Mouse (Mus musculus): Measurements from ENCODE around the gene Ctcf.
"Not testable (repeated sequence)": the region's sequence is repeated elsewhere in the genome, so short reads cannot be mapped to it uniquely, and the experiment has no call there.

Ctcf gene

GRCm38 (mm10) chr8:105636018-105636962 is at the start of gene Ctcf:
Gene Ctcf, plus strand, starts transcription at chr8:105636568.
- in situ Hi-C loops (cut with MboI; ENCODE audit: low sequenced_read_pairs): no loop called here

- in situ Hi-C loops (cut with MboI; ENCODE audit: low sequenced_read_pairs): no loop called here
These were observed 43.9 kb upstream of the Ctcf start for GRCm38 (mm10) chr8:105592431-105592830.

- in situ Hi-C loops (cut with MboI; ENCODE audit: low sequenced_read_pairs): no loop called here
These were observed 42.5 kb upstream of the Ctcf start for GRCm38 (mm10) chr8:105593859-105594258.

GRCm38 (mm10) chr8:105594451-105595242 is 41.7 kb upstream of the Ctcf start:
- in situ Hi-C loops (cut with MboI; ENCODE audit: low sequenced_read_pairs): no loop called here

- in situ Hi-C loops (cut with MboI; ENCODE audit: low sequenced_read_pairs): no loop called here
These were observed 39.9 kb upstream of the Ctcf start for GRCm38 (mm10) chr8:105596362-105597034.

GRCm38 (mm10) chr8:105598777-105599176 is 37.6 kb upstream of the Ctcf start:
- in situ Hi-C loops (cut with MboI; ENCODE audit: low sequenced_read_pairs): no loop called here

GRCm38 (mm10) chr8:105601301-105601700 is 35.1 kb upstream of the Ctcf start:
- in situ Hi-C loops (cut with MboI; ENCODE audit: low sequenced_read_pairs): no loop called here

- in situ Hi-C loops (cut with MboI; ENCODE audit: low sequenced_read_pairs): not testable (repeated sequence)
These were observed 33.8 kb upstream of the Ctcf start for GRCm38 (mm10) chr8:105602540-105602939.

- in situ Hi-C loops (cut with MboI; ENCODE audit: low sequenced_read_pairs): no loop called here
These were observed 31.5 kb upstream of the Ctcf start, which contains the start of gene Ripor1 for GRCm38 (mm10) chr8:105604804-105605381. Gene Ripor1, plus strand, starts transcription at chr8:105605255.

GRCm38 (mm10) chr8:105605491-105606188 is 30.7 kb upstream of the Ctcf start:
- in situ Hi-C loops (cut with MboI; ENCODE audit: low sequenced_read_pairs): no loop called here

GRCm38 (mm10) chr8:105606189-105607023 is 30.0 kb upstream of the Ctcf start:
- in situ Hi-C loops (cut with MboI; ENCODE audit: low sequenced_read_pairs): no loop called here

GRCm38 (mm10) chr8:105607062-105607461 is 29.3 kb upstream of the Ctcf start:
- in situ Hi-C loops (cut with MboI; ENCODE audit: low sequenced_read_pairs): no loop called here

- in situ Hi-C loops (cut with MboI; ENCODE audit: low sequenced_read_pairs): no loop called here
These were observed 28.7 kb upstream of the Ctcf start for GRCm38 (mm10) chr8:105607684-105608083.

GRCm38 (mm10) chr8:105609355-105609754 is 27.0 kb upstream of the Ctcf start:
- in situ Hi-C loops (cut with MboI; ENCODE audit: low sequenced_read_pairs): no loop called here

- in situ Hi-C loops (cut with MboI; ENCODE audit: low sequenced_read_pairs): no loop called here
These were observed 26.6 kb upstream of the Ctcf start for GRCm38 (mm10) chr8:105609771-105610170.

- in situ Hi-C loops (cut with MboI; ENCODE audit: low sequenced_read_pairs): no loop called here
These were observed 24.5 kb upstream of the Ctcf start for GRCm38 (mm10) chr8:105611836-105612235.

- in situ Hi-C loops (cut with MboI; ENCODE audit: low sequenced_read_pairs): no loop called here
These were observed 23.3 kb upstream of the Ctcf start for GRCm38 (mm10) chr8:105613037-105613436.

GRCm38 (mm10) chr8:105613830-105614511 is 22.4 kb upstream of the Ctcf start:
- in situ Hi-C loops (cut with MboI; ENCODE audit: low sequenced_read_pairs): no loop called here

GRCm38 (mm10) chr8:105615942-105616341 is 20.4 kb upstream of the Ctcf start:
- in situ Hi-C loops (cut with MboI; ENCODE audit: low sequenced_read_pairs): no loop called here

Data from CH12F3 (cell line).